Mouse (Mus musculus) CH12.LX (cell line): Measurements from ENCODE around the gene Map2k5.

ENCODE experiments used
- MAFK ChIP-seq: IDR thresholded peaks from 2 replicates; pipeline ENCODE4 v1.6.1; 2011; ENCODE audit warnings: low read length, improper control_type of control experiment; ENCODE audit not compliant: insufficient replicate concordance
- POLR2A ChIP-seq: IDR thresholded peaks from 2 replicates; pipeline ENCODE4 v1.6.1; 2011; ENCODE audit warnings: low read depth, mild to moderate bottlenecking, improper control_type of control experiment, low read length
- UBTF ChIP-seq: IDR thresholded peaks from 2 replicates; pipeline ENCODE4 v1.6.1; 2012; ENCODE audit warnings: low read depth, mild to moderate bottlenecking, inconsistent platforms, low read length, improper control_type of control experiment, moderate library complexity
- ZC3H11A ChIP-seq: IDR thresholded peaks from 2 replicates; pipeline ENCODE4 v1.6.1; 2012; ENCODE audit warnings: low read depth, mild to moderate bottlenecking, inconsistent platforms, low read length, improper control_type of control experiment
- ZMIZ1 ChIP-seq: IDR thresholded peaks from 2 replicates; pipeline ENCODE4 v1.6.1; 2012; ENCODE audit warnings: low read depth, mild to moderate bottlenecking, inconsistent platforms, low read length, improper control_type of control experiment

DNA sequence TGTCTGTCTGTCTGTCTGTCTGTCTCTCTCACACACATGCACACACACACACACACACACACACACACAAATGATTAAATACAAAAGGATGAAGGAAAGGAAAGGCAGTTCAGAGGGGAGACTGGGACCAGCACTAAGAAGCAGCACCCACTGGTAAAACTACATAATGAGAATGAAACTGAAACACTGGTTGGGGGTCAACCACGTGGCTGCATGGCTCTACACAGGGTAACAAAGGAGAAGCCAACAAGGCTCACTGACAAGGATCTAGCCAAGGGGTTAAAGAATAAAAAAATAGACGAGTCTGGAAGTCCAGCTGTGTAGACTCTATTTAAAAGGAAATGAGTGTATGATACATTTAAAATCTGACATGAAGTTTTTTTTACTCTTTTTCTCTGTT is 205.8 kb downstream of the Map2k5 start:
- TF ChIP-seq MAFK (no peak), POLR2A (no peak), UBTF (no peak), ZMIZ1 (no peak), ZC3H11A (no peak)
